Mouse (Mus musculus) kidney, postnatal 0 days (tissue): ENCODE measurements around the gene Gm2a. TPM values are rescaled to one million over a fixed set of nuclear protein-coding genes. Genes with fewer than 3 reads are reported as not detected.
A peak's percentile ranks its signal among the peaks of the same experiment; 100 is the strongest.

Experiments used
- ATAC-seq: fragments of 200-750 bp; cut with Nextera tagmentation; replicated peaks from 2 replicates; pipeline ENCODE4 v1.8.0; 2017; ENCODE audit warnings: low read depth, moderate number of reproducible peaks, moderate TSS enrichment, moderate library complexity; ENCODE audit not compliant: low FRiP score
- DNase-seq: peaks from one replicate; pipeline ENCODE4 v3.0.0-alpha.2; 2016; ENCODE audit warnings: low spot score
- H3K27ac ChIP-seq: fragments of 300-500 bp; sonication (generic); 2 replicates; pipeline ENCODE4 v1.5.1; 2014; ENCODE audit warnings: mild to moderate bottlenecking
- H3K27me3 ChIP-seq: fragments of 300-500 bp; sonication (generic); 2 replicates; pipeline ENCODE4 v1.6.1; 2014; ENCODE audit warnings: low read length, mixed read lengths; ENCODE audit not compliant: insufficient read depth
- H3K36me3 ChIP-seq: fragments of 300-500 bp; sonication (generic); 2 replicates; pipeline ENCODE4 v1.6.1; 2014; ENCODE audit warnings: low read length, mixed read lengths; ENCODE audit not compliant: insufficient read depth
- H3K4me1 ChIP-seq: fragments of 300-500 bp; sonication (generic); replicated peaks from 2 replicates; pipeline ENCODE4 v1.6.1; 2014; ENCODE audit warnings: antibody characterized with exemption, low read length, mixed read lengths; ENCODE audit not compliant: insufficient read depth
- H3K4me2 ChIP-seq: fragments of 300-500 bp; sonication (generic); 2 replicates; pipeline ENCODE4 v1.6.1; 2014; ENCODE audit warnings: mild to moderate bottlenecking, low read length, moderate library complexity, mixed read lengths
- H3K4me3 ChIP-seq: fragments of 300-500 bp; sonication (generic); replicated peaks from 2 replicates; pipeline ENCODE4 v1.5.1; 2014; ENCODE audit warnings: low read depth, low read length
- H3K9ac ChIP-seq: fragments of 300-500 bp; sonication (generic); 2 replicates; pipeline ENCODE4 v1.6.1; 2014; ENCODE audit warnings: low read depth, low read length
- H3K9me3 ChIP-seq: fragments of 300-500 bp; sonication (generic); replicated peaks from 2 replicates; pipeline ENCODE4 v1.6.1; 2016; ENCODE audit warnings: low read length, inconsistent platforms, mixed read lengths
- CTCF ChIP-seq: IDR thresholded peaks from 2 replicates; pipeline ENCODE4 v1.5.1; 2016; ENCODE audit warnings: antibody characterized with exemption, low read depth, mild to moderate bottlenecking, moderate library complexity
- WGBS: fragments of 180-500 bp; shearing (Covaris S2); extraction: QIAGEN DNeasy Blood & Tissue Kit; methylation state at CpG from one replicate; pipeline ENCODE4 v1.1.7; 2014; 5-methylcytosine and 5-hydroxymethylcytosine counted together
- polyA plus RNA-seq: library from polyadenylated mRNA; unstranded; fragments of >200 nt; fragmentation: Nextera tagmentation; extraction: Ambion mirVana; gene quantifications from 2 replicates; pipeline ENCODE4 v1.2.1, GENCODE M21; 2015

Gm2a gene
- polyA plus RNA-seq: 57.6 and 59.8 TPM in 2 replicates

GRCm38 (mm10) chr11:55097463-55098188 is at the start of gene Gm2a:
Gene Gm2a, plus strand, starts transcription at chr11:55098115.
- TF ChIP-seq CTCF: no peak

GRCm38 (mm10) chr11:55050837-55051510 is 46.9 kb upstream of the Gm2a start:
- no peak; the same call in 1 of the 2 replicates for ATAC-seq
- H3K4me2 ChIP-seq: no peak overlapping the region
- 0 out of 2 replicates have a peak overlapping the region, but pooled peaks have one; percentile 31 for H3K27ac ChIP-seq
- no peak overlapping the region for H3K4me3 ChIP-seq
- peak; percentile 71 for DNase-seq
- no peak overlapping the region for H3K9ac ChIP-seq
- H3K4me1 ChIP-seq: no peaks in the 10 kb centered on the region
- 41% methylated on average over 7 of the region's 7 CpGs for WGBS
- H3K27me3 ChIP-seq: no peaks in the 10 kb centered on the region
- H3K9me3 ChIP-seq: no peaks in the 10 kb centered on the region
- no peaks in the 10 kb centered on the region for H3K36me3 ChIP-seq
- no peak for TF ChIP-seq CTCF

More at GRCm38 (mm10) chr11:55097463-55098188, at the start of gene Gm2a:
- no peaks in the 10 kb centered on the region for H3K36me3 ChIP-seq
- H3K4me3 ChIP-seq: peak within 1 kb of the TSS; percentile 43
- peaks cover 10% of the 10 kb centered on the region; the same call in 1 of the 2 replicates for H3K4me1 ChIP-seq
- 1% methylated on average over 45 of the region's 45 CpGs for WGBS
- H3K9ac ChIP-seq: peak within 1 kb of the TSS; percentile 58; the same call in 1 of the 2 replicates
- H3K9me3 ChIP-seq: no peaks in the 10 kb centered on the region
- DNase-seq: peak; percentile 99
- no peaks in the 10 kb centered on the region for H3K27me3 ChIP-seq
- H3K27ac ChIP-seq: peak within 1 kb of the TSS; percentile 83
- H3K4me2 ChIP-seq: peak within 1 kb of the TSS; percentile 67
- peak; percentile 97 for ATAC-seq

GRCm38 (mm10) chr11:55057511-55057910 is 40.4 kb upstream of the Gm2a start:
- TF ChIP-seq CTCF: peak; percentile 30; the same call in 1 of the 2 replicates
- no peak for DNase-seq
- no peaks in the 10 kb centered on the region for H3K9me3 ChIP-seq
- H3K27ac ChIP-seq: no peak overlapping the region
- no peak overlapping the region for H3K4me2 ChIP-seq
- no peak overlapping the region for H3K4me3 ChIP-seq
- H3K4me1 ChIP-seq: no peaks in the 10 kb centered on the region
- ATAC-seq: no peak
- no peak overlapping the region for H3K9ac ChIP-seq
- H3K36me3 ChIP-seq: no peaks in the 10 kb centered on the region
- WGBS: 83% methylated on average over 3 of the region's 3 CpGs
- no peaks in the 10 kb centered on the region for H3K27me3 ChIP-seq

GRCm38 (mm10) chr11:55060802-55061201 is 37.1 kb upstream of the Gm2a start:
- no peaks in the 10 kb centered on the region for H3K36me3 ChIP-seq
- 86% methylated on average over 5 of the region's 5 CpGs for WGBS
- H3K27ac ChIP-seq: no peak overlapping the region
- H3K4me2 ChIP-seq: no peak overlapping the region
- no peaks in the 10 kb centered on the region for H3K27me3 ChIP-seq
- no peak for DNase-seq
- H3K4me1 ChIP-seq: no peaks in the 10 kb centered on the region
- H3K4me3 ChIP-seq: no peak overlapping the region
- no peaks in the 10 kb centered on the region for H3K9me3 ChIP-seq
- ATAC-seq: no peak
- H3K9ac ChIP-seq: no peak overlapping the region
- no peak for TF ChIP-seq CTCF

- DNase-seq (no peak), ATAC-seq (no peak)
- WGBS: 30% methylated on average over 5 of the region's 5 CpGs
- Histone ChIP-seq H3K27me3 (no peaks in the 10 kb centered on the region), H3K4me2 (no peak overlapping the region), H3K9me3 (no peaks in the 10 kb centered on the region), H3K4me3 (no peak overlapping the region), H3K9ac (no peak overlapping the region), H3K4me1 (no peaks in the 10 kb centered on the region), H3K27ac (no peak overlapping the region), H3K36me3 (no peaks in the 10 kb centered on the region)
- TF ChIP-seq CTCF: no peak
These were observed 35.1 kb upstream of the Gm2a start for GRCm38 (mm10) chr11:55062856-55063255.

GRCm38 (mm10) chr11:55066921-55067320 is 31.0 kb upstream of the Gm2a start:
- 62% methylated on average over 4 of the region's 4 CpGs for WGBS

More at GRCm38 (mm10) chr11:55066921-55067320, 31.0 kb upstream of the Gm2a start:
- no peak for DNase-seq
- Histone ChIP-seq H3K9me3 (no peaks in the 10 kb centered on the region), H3K9ac (no peak overlapping the region), H3K4me3 (no peak overlapping the region), H3K27me3 (no peaks in the 10 kb centered on the region), H3K27ac (no peak overlapping the region), H3K4me2 (no peak overlapping the region), H3K4me1 (no peaks in the 10 kb centered on the region), H3K36me3 (no peaks in the 10 kb centered on the region)
- no peak for TF ChIP-seq CTCF
- ATAC-seq: no peak
